Mouse (Mus musculus): Measurements from ENCODE around the gene Olfr714. TPM values are rescaled to one million over a fixed set of nuclear protein-coding genes. Genes with fewer than 3 reads are reported as not detected.
"Not testable (repeated sequence)": the region's sequence is repeated elsewhere in the genome, so short reads cannot be mapped to it uniquely, and the experiment has no call there.

Olfr714 gene
- total and polyA plus RNA-seq, 3 experiments: not detected

DNA sequence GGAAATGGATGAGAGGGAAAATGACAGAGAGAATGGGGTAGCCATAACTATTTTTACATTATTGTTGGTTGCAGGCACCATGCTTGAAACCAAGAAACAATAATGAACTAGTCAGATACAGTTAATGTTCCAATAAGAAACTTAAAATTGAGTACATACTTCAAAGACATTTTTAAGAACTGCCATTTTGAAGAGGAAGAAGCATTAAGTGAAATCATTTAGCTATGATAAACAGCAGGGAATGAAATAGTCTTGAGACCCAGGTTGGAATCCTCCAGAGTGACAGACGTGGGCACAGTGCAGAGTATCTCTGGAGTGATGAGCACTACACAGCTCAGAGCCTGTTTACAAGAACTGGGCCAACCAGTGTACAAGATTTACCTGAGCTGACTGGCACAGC, 22.1 kb downstream of the Olfr714 start, which contains the start of gene Olfr17:
Gene Olfr17 (plus strand): TSS at position 301 of the 400 bp plus-strand sequence.
- Histone ChIP-seq H3K79me2 (ENCODE audit: control insufficient read depth, insufficient read depth, low read length, poor library complexity) (no peaks in the 10 kb centered on the region), H3K4me1 (ENCODE audit: control insufficient read depth in 1 of 2, insufficient read depth in 2 of 2, low read length in 2 of 2) (no peaks in the 10 kb centered on the region), H3K9ac (ENCODE audit: control insufficient read depth, low read depth, low read length, poor library complexity, severe bottlenecking) (no peak within 1 kb of the TSS), H3K27me3 (ENCODE audit: control insufficient read depth in 1 of 2, insufficient read depth in 2 of 2, low read length in 2 of 2) (no peaks in the 10 kb centered on the region), H3K27ac (ENCODE audit: control insufficient read depth, low read depth, low read length) (no peak within 1 kb of the TSS), H3K4me3 (ENCODE audit: control insufficient read depth in 1 of 2, insufficient read depth in 1 of 2, low read depth in 2 of 2, low read length in 2 of 2) (no peak within 1 kb of the TSS), H3K36me3 (ENCODE audit: control insufficient read depth in 1 of 2, insufficient read depth in 2 of 2, low read length in 2 of 2) (no peaks in the 10 kb centered on the region), H3K9me3 (replicated peaks; ENCODE audit: insufficient read depth, low read length) (no peaks in the 10 kb centered on the region)
- TF ChIP-seq POLR2AphosphoS2 (IDR thresholded peaks at IDR 0.05; ENCODE audit: low read length) (no peak), SMC3 (IDR thresholded peaks at IDR 0.05; ENCODE audit: low read depth, low read length) (no peak), CHD2 (IDR thresholded peaks at IDR 0.05; ENCODE audit: low read length) (no peak), MYB (IDR thresholded peaks at IDR 0.05; ENCODE audit: low read depth, low read length) (no peak), MAX (IDR thresholded peaks at IDR 0.05; ENCODE audit: low read length) (no peak), ZNF384 (IDR thresholded peaks at IDR 0.05; ENCODE audit: low read depth, low read length) (no peak), MEF2A (IDR thresholded peaks at IDR 0.05; ENCODE audit: extremely low read depth, insufficient replicate concordance, low read depth, low read length, poor library complexity, severe bottlenecking) (no peak), UBTF (IDR thresholded peaks at IDR 0.05; ENCODE audit: borderline replicate concordance, insufficient read depth, low read depth, low read length) (no peak), ZMIZ1 (IDR thresholded peaks at IDR 0.05; ENCODE audit: low read depth, low read length) (no peak), POLR2A (IDR thresholded peaks at IDR 0.05; ENCODE audit: control insufficient read depth in 1 of 2, insufficient read depth in 1 of 2, low read depth in 1 of 2, low read length in 2 of 2, poor library complexity in 1 of 2) (no peak), MYC (IDR thresholded peaks at IDR 0.05; ENCODE audit: low read depth, low read length) (no peak), ETS1 (IDR thresholded peaks at IDR 0.05; ENCODE audit: low read depth, low read length) (no peak), MAFK (IDR thresholded peaks at IDR 0.05; ENCODE audit: borderline replicate concordance, low read depth, low read length) (no peak), EP300 (IDR thresholded peaks at IDR 0.05; ENCODE audit: low read depth in 1 of 2, low read length in 2 of 2) (no peak), TBP (IDR thresholded peaks at IDR 0.05; ENCODE audit: low read depth, low read length) (no peak), USF1 (IDR thresholded peaks at IDR 0.05; ENCODE audit: low read depth, low read length) (no peak), USF2 (IDR thresholded peaks at IDR 0.05; ENCODE audit: borderline replicate concordance in 1 of 2, insufficient read depth in 1 of 2, low read depth in 1 of 2, low read length in 2 of 2) (no peak), RCOR1 (IDR thresholded peaks at IDR 0.05; ENCODE audit: low read depth, low read length) (no peak), RAD21 (IDR thresholded peaks at IDR 0.05; ENCODE audit: low read depth, low read length) (no peak)
- no peak for DNase-seq (ENCODE audit: low read depth, low spot score)

DNA sequence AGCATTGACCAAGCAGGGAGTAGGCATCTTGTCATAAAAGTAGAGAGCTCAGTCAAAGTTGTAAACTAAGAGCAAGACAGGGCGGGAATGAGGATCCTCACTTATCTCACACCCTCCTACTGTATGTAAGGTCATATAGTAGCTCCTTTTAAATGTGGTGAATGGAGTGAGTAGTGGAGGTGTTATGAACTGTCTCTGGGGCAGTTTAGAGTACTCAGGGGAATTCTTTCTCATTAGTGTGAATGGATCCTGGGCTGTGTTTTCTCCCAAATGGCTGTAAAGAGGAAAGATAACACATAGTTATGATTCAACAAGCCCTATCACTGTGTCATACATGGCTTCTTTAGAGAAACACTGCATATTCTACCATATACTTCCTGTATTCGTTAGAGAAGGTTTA, 39.5 kb downstream of the Olfr714 start, which contains the start of gene Olfr715b:
Gene Olfr715b (minus strand): TSS at position 101 of the 400 bp plus-strand sequence.
- not testable (repeated sequence) for H3K4me1 ChIP-seq (ENCODE audit: control insufficient read depth in 1 of 2, insufficient read depth in 2 of 2, low read length in 2 of 2); H3K9ac ChIP-seq (ENCODE audit: control insufficient read depth, low read depth, low read length, poor library complexity, severe bottlenecking); H3K36me3 ChIP-seq (ENCODE audit: control insufficient read depth in 1 of 2, insufficient read depth in 2 of 2, low read length in 2 of 2); H3K27ac ChIP-seq (ENCODE audit: control insufficient read depth, low read depth, low read length); H3K4me3 ChIP-seq (ENCODE audit: control insufficient read depth in 1 of 2, insufficient read depth in 1 of 2, low read depth in 2 of 2, low read length in 2 of 2); H3K79me2 ChIP-seq (ENCODE audit: control insufficient read depth, insufficient read depth, low read length, poor library complexity); H3K27me3 ChIP-seq (ENCODE audit: control insufficient read depth in 1 of 2, insufficient read depth in 2 of 2, low read length in 2 of 2); DNase-seq (ENCODE audit: low read depth, low spot score); H3K9me3 ChIP-seq (replicated peaks; ENCODE audit: insufficient read depth, low read length)

Other genes starting within 250 kb of the Olfr714 start
- not detected in 2 replicates for gene Olfr702, start 237.1 kb upstream of the Olfr714 start, total RNA-seq (2012; rRNA removed)
- gene Olfr702, start 237.1 kb upstream of the Olfr714 start, polyA plus RNA-seq (2012; ENCODE audit: insufficient read depth in 1 of 2, insufficient read length in 2 of 2, low read depth in 1 of 2, low replicate concordance in 2 of 2, missing spikeins in 1 of 2): not detected
- not detected in 2 replicates for gene Olfr703, start 227.6 kb upstream of the Olfr714 start, total RNA-seq (2012; rRNA removed)
- not detected for gene Olfr703, start 227.6 kb upstream of the Olfr714 start, polyA plus RNA-seq (2012; ENCODE audit: insufficient read depth in 1 of 2, insufficient read length in 2 of 2, low read depth in 1 of 2, low replicate concordance in 2 of 2, missing spikeins in 1 of 2)
- not detected in 2 replicates for gene Olfr704, start 207.8 kb upstream of the Olfr714 start, total RNA-seq (2012; rRNA removed)
- not detected for gene Olfr704, start 207.8 kb upstream of the Olfr714 start, polyA plus RNA-seq (2012; ENCODE audit: insufficient read depth in 1 of 2, insufficient read length in 2 of 2, low read depth in 1 of 2, low replicate concordance in 2 of 2, missing spikeins in 1 of 2)
- gene Olfr705, start 194.1 kb upstream of the Olfr714 start, total RNA-seq (2012; rRNA removed): not detected in 2 replicates
- not detected for gene Olfr705, start 194.1 kb upstream of the Olfr714 start, polyA plus RNA-seq (2012; ENCODE audit: insufficient read depth in 1 of 2, insufficient read length in 2 of 2, low read depth in 1 of 2, low replicate concordance in 2 of 2, missing spikeins in 1 of 2)
- not detected in 2 replicates for gene Olfr706, start 182.8 kb upstream of the Olfr714 start, total RNA-seq (2012; rRNA removed)
- not detected for gene Olfr706, start 182.8 kb upstream of the Olfr714 start, polyA plus RNA-seq (2012; ENCODE audit: insufficient read depth in 1 of 2, insufficient read length in 2 of 2, low read depth in 1 of 2, low replicate concordance in 2 of 2, missing spikeins in 1 of 2)
- not detected in 2 replicates for gene Olfr707, start 169.7 kb upstream of the Olfr714 start, total RNA-seq (2012; rRNA removed)
- not detected for gene Olfr707, start 169.7 kb upstream of the Olfr714 start, polyA plus RNA-seq (2012; ENCODE audit: insufficient read depth in 1 of 2, insufficient read length in 2 of 2, low read depth in 1 of 2, low replicate concordance in 2 of 2, missing spikeins in 1 of 2)
- gene Olfr1532-ps1, start 163.0 kb upstream of the Olfr714 start, total RNA-seq (2012; rRNA removed): not detected in 2 replicates
- not detected for gene Olfr1532-ps1, start 163.0 kb upstream of the Olfr714 start, polyA plus RNA-seq (2012; ENCODE audit: insufficient read depth in 1 of 2, insufficient read length in 2 of 2, low read depth in 1 of 2, low replicate concordance in 2 of 2, missing spikeins in 1 of 2)
- gene Olfr709-ps1, start 138.8 kb upstream of the Olfr714 start, total RNA-seq (2012; rRNA removed): not detected in 2 replicates
- not detected for gene Olfr709-ps1, start 138.8 kb upstream of the Olfr714 start, polyA plus RNA-seq (2012; ENCODE audit: insufficient read depth in 1 of 2, insufficient read length in 2 of 2, low read depth in 1 of 2, low replicate concordance in 2 of 2, missing spikeins in 1 of 2)
- not detected in 2 replicates for gene Olfr710, start 122.7 kb upstream of the Olfr714 start, total RNA-seq (2012; rRNA removed)
- gene Olfr710, start 122.7 kb upstream of the Olfr714 start, polyA plus RNA-seq (2012; ENCODE audit: insufficient read depth in 1 of 2, insufficient read length in 2 of 2, low read depth in 1 of 2, low replicate concordance in 2 of 2, missing spikeins in 1 of 2): not detected
- gene Olfr6, start 107.0 kb upstream of the Olfr714 start, total RNA-seq (2012; rRNA removed): not detected in 2 replicates
- gene Olfr6, start 107.0 kb upstream of the Olfr714 start, polyA plus RNA-seq (2012; ENCODE audit: insufficient read depth in 1 of 2, insufficient read length in 2 of 2, low read depth in 1 of 2, low replicate concordance in 2 of 2, missing spikeins in 1 of 2): not detected
- not detected in 2 replicates for gene Olfr711, start 95.5 kb upstream of the Olfr714 start, total RNA-seq (2012; rRNA removed)
- gene Olfr711, start 95.5 kb upstream of the Olfr714 start, polyA plus RNA-seq (2012; ENCODE audit: insufficient read depth in 1 of 2, insufficient read length in 2 of 2, low read depth in 1 of 2, low replicate concordance in 2 of 2, missing spikeins in 1 of 2): not detected
- gene Olfr2, start 64.9 kb upstream of the Olfr714 start, total RNA-seq (2012; rRNA removed): not detected in 2 replicates
- gene Olfr2, start 64.9 kb upstream of the Olfr714 start, polyA plus RNA-seq (2012; ENCODE audit: insufficient read depth in 1 of 2, insufficient read length in 2 of 2, low read depth in 1 of 2, low replicate concordance in 2 of 2, missing spikeins in 1 of 2): not detected
- not detected in 2 replicates for gene Olfr713, start 39.8 kb upstream of the Olfr714 start, total RNA-seq (2012; rRNA removed)
- not detected for gene Olfr713, start 39.8 kb upstream of the Olfr714 start, polyA plus RNA-seq (2012; ENCODE audit: insufficient read depth in 1 of 2, insufficient read length in 2 of 2, low read depth in 1 of 2, low replicate concordance in 2 of 2, missing spikeins in 1 of 2)
- gene Olfr17, start 22.2 kb downstream of the Olfr714 start, total RNA-seq (2012; rRNA removed): not detected in 2 replicates
- gene Olfr17, start 22.2 kb downstream of the Olfr714 start, polyA plus RNA-seq (2012; ENCODE audit: insufficient read depth in 1 of 2, insufficient read length in 2 of 2, low read depth in 1 of 2, low replicate concordance in 2 of 2, missing spikeins in 1 of 2): not detected
- not detected in 2 replicates for gene Olfr715b, start 39.4 kb downstream of the Olfr714 start, total RNA-seq (2012; rRNA removed)
- gene Olfr715b, start 39.4 kb downstream of the Olfr714 start, polyA plus RNA-seq (2012; ENCODE audit: insufficient read depth in 1 of 2, insufficient read length in 2 of 2, low read depth in 1 of 2, low replicate concordance in 2 of 2, missing spikeins in 1 of 2): not detected
- gene Olfr715, start 60.1 kb downstream of the Olfr714 start, total RNA-seq (2012; rRNA removed): not detected in 2 replicates
- gene Olfr715, start 60.1 kb downstream of the Olfr714 start, polyA plus RNA-seq (2012; ENCODE audit: insufficient read depth in 1 of 2, insufficient read length in 2 of 2, low read depth in 1 of 2, low replicate concordance in 2 of 2, missing spikeins in 1 of 2): not detected
- gene Olfr716, start 67.3 kb downstream of the Olfr714 start, total RNA-seq (2012; rRNA removed): not detected in 2 replicates
- not detected for gene Olfr716, start 67.3 kb downstream of the Olfr714 start, polyA plus RNA-seq (2012; ENCODE audit: insufficient read depth in 1 of 2, insufficient read length in 2 of 2, low read depth in 1 of 2, low replicate concordance in 2 of 2, missing spikeins in 1 of 2)
- gene Nlrp14, start 96.0 kb downstream of the Olfr714 start, total RNA-seq (2012; rRNA removed): not detected in 2 replicates
- gene Nlrp14, start 96.0 kb downstream of the Olfr714 start, polyA plus RNA-seq (2012; ENCODE audit: insufficient read depth in 1 of 2, insufficient read length in 2 of 2, low read depth in 1 of 2, low replicate concordance in 2 of 2, missing spikeins in 1 of 2): not detected
- not detected in 2 replicates for gene Rbmxl2, start 138.5 kb downstream of the Olfr714 start, total RNA-seq (2012; rRNA removed)
- gene Rbmxl2, start 138.5 kb downstream of the Olfr714 start, polyA plus RNA-seq (2012; ENCODE audit: insufficient read depth in 1 of 2, insufficient read length in 2 of 2, low read depth in 1 of 2, low replicate concordance in 2 of 2, missing spikeins in 1 of 2): not detected

Measured in MEL (cell line).